Mouse (Mus musculus): Measurements from ENCODE around the gene Katnal1. TPM values are rescaled to one million over a fixed set of nuclear protein-coding genes. Genes with fewer than 3 reads are reported as not detected.

Katnal1 gene
- polyA plus RNA-seq, 1 experiment = 19.2 TPM

DNA sequence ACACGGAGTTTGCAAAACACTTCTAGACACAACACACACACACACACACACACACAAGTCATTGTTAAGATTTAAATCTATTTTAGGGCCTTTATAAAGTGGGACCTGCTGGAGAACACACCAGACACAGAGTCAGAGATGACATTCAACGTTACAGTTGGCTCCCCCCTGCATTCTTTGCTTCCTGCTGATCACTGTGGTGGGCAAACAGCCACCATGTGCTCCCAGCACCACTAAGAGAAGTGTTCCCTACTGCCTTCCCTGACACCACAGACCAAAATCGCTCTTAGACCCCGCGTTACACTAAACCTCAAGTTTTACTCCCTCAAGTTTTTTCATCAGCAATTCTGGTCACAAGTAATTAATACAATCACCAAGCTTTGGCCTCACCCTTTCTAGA is 39.1 kb upstream of the Katnal1 start:
- no peak for TF ChIP-seq POLR2A (IDR thresholded peaks at IDR 0.05; ENCODE audit: low read depth, low read length)
- TF ChIP-seq CTCF (IDR thresholded peaks at IDR 0.05; ENCODE audit: borderline replicate concordance, insufficient read depth, low read length) = no peak
- no peak overlapping the region for H3K27ac ChIP-seq (ENCODE audit: insufficient read depth, low read length)
- H3K4me3 ChIP-seq (ENCODE audit: insufficient read depth, low read length) = no peak overlapping the region
- H3K4me1 ChIP-seq (ENCODE audit: control insufficient read depth, insufficient read depth, low read length) = peaks cover 22% of the 10 kb centered on the region

DNA sequence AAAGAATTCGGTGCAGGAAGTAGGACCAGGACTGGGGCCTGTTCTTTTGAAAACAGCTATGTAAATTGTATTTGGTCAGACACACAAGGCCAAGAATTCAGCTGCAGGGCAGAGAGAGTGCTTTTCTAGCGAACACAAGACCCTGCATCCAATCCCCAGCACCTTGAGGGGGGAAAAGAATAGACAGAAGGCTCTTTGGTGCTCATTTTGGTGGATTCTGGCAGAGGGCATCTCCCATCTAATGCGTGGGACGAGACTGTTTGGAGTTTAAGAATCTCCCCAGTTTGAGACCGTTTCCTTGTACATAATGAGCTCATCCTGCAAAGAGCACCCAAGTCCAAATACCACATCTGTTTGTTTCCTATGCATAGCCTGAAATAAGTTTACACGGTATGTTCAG is 37.3 kb upstream of the Katnal1 start:
- TF ChIP-seq CTCF (IDR thresholded peaks at IDR 0.05; ENCODE audit: borderline replicate concordance, insufficient read depth, low read length) = no peak
- TF ChIP-seq POLR2A (IDR thresholded peaks at IDR 0.05; ENCODE audit: low read depth, low read length) = no peak
- Histone ChIP-seq H3K27ac (ENCODE audit: insufficient read depth, low read length) (peak overlapping the region; percentile 97), H3K4me3 (ENCODE audit: insufficient read depth, low read length) (no peak overlapping the region), H3K4me1 (ENCODE audit: control insufficient read depth, insufficient read depth, low read length) (peaks cover 20% of the 10 kb centered on the region)

DNA sequence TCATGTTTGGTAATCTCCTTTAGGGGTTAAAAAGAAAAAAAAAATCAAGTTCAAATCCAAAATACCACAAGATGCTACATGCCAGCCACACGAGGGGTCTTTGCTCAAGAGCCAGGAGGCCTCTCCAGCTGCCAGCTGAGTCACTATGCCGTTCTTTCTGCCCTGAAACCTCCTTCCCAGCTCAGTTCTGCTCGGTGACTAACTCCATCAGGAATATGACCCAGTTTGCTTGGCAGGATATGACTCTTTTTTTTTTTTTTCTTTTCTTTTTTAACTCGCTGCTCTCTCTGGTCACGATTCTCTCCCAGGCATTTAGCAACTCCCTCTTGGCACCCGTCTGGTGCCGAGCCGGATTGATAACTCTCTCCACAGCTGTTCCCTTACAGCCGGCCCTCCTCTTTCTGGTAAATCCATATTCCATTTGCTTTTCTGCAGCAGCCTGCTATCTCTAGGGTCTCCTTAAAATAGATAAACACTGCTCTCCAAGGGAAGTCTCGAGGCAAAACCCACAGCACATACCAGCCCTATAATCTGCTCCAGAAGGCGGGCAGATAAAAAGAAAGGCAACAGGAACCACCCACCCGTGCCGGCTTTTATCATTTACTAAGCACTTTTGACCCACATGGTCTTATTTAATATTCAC is 36.7 kb upstream of the Katnal1 start:
- Histone ChIP-seq H3K4me1 (ENCODE audit: control insufficient read depth, insufficient read depth, low read length) (peaks cover 20% of the 10 kb centered on the region), H3K4me3 (ENCODE audit: insufficient read depth, low read length) (no peak overlapping the region), H3K27ac (ENCODE audit: insufficient read depth, low read length) (peak overlapping the region; percentile 97)
- TF ChIP-seq CTCF (IDR thresholded peaks at IDR 0.05; ENCODE audit: borderline replicate concordance, insufficient read depth, low read length) (no peak), POLR2A (IDR thresholded peaks at IDR 0.05; ENCODE audit: low read depth, low read length) (no peak; the same call in 1 of the 2 replicates)

DNA sequence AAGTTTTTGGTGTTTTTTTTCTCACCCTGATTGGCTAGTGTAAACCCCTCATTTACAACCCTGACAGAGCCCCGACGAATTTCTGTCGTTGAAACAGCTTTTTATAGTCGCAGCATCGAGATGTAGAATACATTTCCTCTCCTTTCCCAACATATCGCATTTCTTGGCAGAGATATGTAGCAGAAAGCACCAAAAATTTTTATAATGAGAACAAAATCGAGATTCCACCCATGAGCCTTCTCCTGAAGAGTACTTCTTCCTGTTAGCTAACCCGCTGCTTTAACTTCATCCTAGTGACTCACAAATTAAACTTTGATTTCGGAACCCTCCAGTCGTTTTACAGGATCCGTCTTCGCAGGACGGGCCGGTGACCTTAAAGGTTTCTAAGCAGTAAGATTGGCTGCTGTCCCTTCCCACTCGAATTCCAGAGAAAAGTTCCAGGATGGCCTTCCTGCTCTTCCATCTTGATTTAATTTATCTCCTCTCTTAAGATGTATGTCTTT is 36.0 kb upstream of the Katnal1 start:
- Histone ChIP-seq H3K4me1 (ENCODE audit: control insufficient read depth, insufficient read depth, low read length) (peaks cover 20% of the 10 kb centered on the region), H3K27ac (ENCODE audit: insufficient read depth, low read length) (peak overlapping the region; percentile 97)
- TF ChIP-seq CTCF (IDR thresholded peaks at IDR 0.05; ENCODE audit: borderline replicate concordance, insufficient read depth, low read length) (no peak), POLR2A (IDR thresholded peaks at IDR 0.05; ENCODE audit: low read depth, low read length) (no peak; the same call in 1 of the 2 replicates)

DNA sequence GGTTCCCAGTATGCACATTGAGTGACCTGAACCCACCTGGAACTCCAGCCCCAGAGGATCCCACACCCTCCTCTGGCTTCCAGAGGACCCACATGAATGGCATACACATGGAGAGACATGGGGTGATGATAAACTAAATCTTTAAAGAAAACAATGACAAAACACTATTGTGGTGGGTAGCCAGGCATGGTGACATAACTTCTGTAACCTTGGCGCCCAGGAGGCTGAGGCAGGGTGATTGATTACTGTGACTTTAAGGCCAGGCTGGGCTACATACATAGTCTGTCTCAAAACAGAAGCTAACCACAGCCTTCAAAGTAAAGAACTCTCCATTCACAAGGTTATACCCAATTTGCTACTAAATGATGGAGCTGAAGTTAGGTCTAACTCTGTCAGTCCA is 35.1 kb upstream of the Katnal1 start:
- TF ChIP-seq POLR2A (IDR thresholded peaks at IDR 0.05; ENCODE audit: low read depth, low read length) (no peak), CTCF (IDR thresholded peaks at IDR 0.05; ENCODE audit: borderline replicate concordance, insufficient read depth, low read length) (no peak)
- H3K4me1 ChIP-seq (ENCODE audit: control insufficient read depth, insufficient read depth, low read length) = peaks cover 20% of the 10 kb centered on the region
- no peak overlapping the region for H3K4me3 ChIP-seq (ENCODE audit: insufficient read depth, low read length)
- peak overlapping the region; percentile 97 for H3K27ac ChIP-seq (ENCODE audit: insufficient read depth, low read length)

More for the DNA sequence above, 36.0 kb upstream of the Katnal1 start:
- no peak overlapping the region for H3K4me3 ChIP-seq (ENCODE audit: insufficient read depth, low read length)

DNA sequence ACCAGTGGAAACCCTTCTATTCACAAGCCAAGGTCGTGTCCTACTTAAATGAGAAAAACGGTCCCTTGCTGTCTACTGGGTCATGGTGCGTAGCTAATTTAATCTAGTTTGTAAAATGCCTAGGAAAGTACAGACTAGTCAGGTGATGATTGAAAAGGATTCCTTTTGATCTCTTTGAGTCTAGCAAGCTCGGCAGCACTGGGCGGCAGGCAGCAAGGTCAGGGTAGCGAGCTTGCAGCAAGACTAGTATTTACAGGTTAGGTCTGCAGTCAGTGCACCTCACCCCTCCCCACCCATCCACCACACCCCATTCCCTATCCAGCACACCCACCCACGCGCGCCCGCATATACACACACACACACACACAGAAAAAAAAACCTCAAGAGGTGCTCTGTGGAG is 31.1 kb upstream of the Katnal1 start:
- Histone ChIP-seq H3K27ac (ENCODE audit: insufficient read depth, low read length) (no peak overlapping the region), H3K4me3 (ENCODE audit: insufficient read depth, low read length) (no peak overlapping the region), H3K4me1 (ENCODE audit: control insufficient read depth, insufficient read depth, low read length) (peaks cover 9% of the 10 kb centered on the region)
- TF ChIP-seq POLR2A (IDR thresholded peaks at IDR 0.05; ENCODE audit: low read depth, low read length) (no peak), CTCF (IDR thresholded peaks at IDR 0.05; ENCODE audit: borderline replicate concordance, insufficient read depth, low read length) (no peak)

DNA sequence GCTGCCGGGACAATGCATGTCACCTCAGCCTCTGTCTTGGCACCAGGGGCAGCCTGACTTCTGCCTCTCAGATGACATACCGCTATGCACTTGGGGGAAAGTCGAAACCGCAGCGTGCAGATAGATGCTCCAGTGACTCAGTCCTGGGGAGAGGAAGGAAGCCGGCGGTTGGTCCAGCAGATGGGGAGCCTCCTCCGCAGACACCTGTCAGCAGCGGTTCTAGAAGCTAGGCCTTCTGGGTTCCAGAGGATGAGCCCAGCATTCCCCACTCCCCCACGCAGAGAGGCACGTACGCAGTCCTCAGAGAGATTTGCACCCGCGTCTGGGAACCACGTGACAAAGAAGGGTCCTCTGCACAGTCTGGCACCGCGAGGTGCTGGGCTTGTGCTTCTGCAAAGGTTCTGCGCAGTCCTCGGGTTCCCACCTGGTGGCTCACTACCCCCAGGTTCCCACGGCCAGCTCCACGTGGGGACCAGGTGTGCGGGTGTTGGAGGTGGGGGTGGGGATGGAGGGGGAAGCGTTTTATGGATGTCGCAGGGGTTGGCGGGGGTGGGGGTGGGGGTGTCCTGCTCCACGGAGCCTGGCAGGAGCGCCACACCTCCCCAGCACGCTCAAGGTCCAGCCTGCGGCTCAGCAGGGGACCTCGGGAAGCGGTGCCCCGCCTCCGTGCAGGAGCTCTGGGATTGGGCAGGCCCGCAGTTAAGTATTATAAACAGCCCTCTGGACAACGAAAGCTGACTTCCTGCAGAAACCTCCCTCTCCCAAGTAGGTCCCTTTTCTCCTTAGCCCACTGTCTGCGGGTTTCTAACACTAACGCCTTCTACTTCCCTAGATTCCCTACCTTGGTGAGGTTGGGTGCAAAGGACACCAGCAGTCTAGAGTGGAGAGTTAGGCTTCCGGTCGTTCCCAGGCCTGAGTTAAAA is 30.2 kb upstream of the Katnal1 start:
- peak; percentile 49; the same call in 1 of the 2 replicates for TF ChIP-seq POLR2A (IDR thresholded peaks at IDR 0.05; ENCODE audit: low read depth, low read length)
- TF ChIP-seq CTCF (IDR thresholded peaks at IDR 0.05; ENCODE audit: borderline replicate concordance, insufficient read depth, low read length) = no peak
- H3K27ac ChIP-seq (ENCODE audit: insufficient read depth, low read length) = no peak overlapping the region
- peaks cover 5% of the 10 kb centered on the region; the same call in 1 of the 2 replicates for H3K4me1 ChIP-seq (ENCODE audit: control insufficient read depth, insufficient read depth, low read length)
- no peak overlapping the region for H3K4me3 ChIP-seq (ENCODE audit: insufficient read depth, low read length)

DNA sequence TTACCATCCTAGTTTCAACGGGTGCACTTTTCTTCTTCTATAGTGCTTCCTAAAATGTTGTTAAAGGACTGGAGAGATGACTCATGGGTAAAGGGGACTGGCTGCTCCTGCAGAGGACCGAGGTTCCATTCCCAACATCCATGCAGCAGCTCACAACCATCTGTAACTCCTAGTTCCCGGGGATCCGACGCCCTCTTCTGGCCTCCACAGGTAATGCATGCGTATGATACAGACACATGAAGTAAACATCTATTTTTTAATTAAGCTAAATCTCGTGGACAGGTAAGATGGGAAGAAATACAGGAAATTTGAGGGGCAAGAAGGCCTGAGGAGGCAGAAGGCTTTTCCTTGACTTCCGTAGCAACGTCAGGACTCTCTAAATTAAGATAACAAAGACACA is 29.2 kb upstream of the Katnal1 start:
- Histone ChIP-seq H3K27ac (ENCODE audit: insufficient read depth, low read length) (no peak overlapping the region), H3K4me3 (ENCODE audit: insufficient read depth, low read length) (no peak overlapping the region), H3K4me1 (ENCODE audit: control insufficient read depth, insufficient read depth, low read length) (no peaks in the 10 kb centered on the region)
- no peak for TF ChIP-seq CTCF (IDR thresholded peaks at IDR 0.05; ENCODE audit: borderline replicate concordance, insufficient read depth, low read length)
- TF ChIP-seq POLR2A (IDR thresholded peaks at IDR 0.05; ENCODE audit: low read depth, low read length) = no peak

DNA sequence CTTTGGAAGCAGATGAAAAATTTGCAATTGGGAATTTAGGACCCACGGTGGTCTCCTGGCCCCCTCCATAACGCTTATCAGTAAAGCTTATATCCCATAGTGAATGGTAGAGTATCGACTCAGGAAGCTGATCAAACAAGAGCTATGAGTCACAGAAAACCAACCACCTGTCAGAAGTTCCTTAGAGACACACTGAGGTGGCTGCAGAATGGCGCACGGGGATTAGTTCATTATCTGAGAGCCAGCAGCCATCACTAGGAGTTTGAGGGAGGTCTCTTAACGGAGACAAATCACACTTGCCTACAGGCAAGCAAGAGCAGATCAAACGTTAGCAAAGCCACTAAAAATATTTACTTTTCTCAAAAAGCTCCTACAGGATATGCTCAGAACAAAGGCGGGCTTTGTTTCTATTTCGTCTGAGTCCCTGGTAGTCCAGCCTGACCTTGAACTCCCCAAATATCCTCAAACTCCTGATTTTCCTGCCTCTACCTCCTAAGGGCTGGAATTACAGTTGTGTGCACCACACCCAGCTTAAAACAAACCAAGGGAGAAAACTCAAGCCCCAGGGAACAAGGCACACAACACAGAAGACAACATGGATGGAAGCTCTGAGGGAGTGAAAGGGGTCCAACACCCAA is 27.9 kb upstream of the Katnal1 start:
- TF ChIP-seq CTCF (IDR thresholded peaks at IDR 0.05; ENCODE audit: borderline replicate concordance, insufficient read depth, low read length) (no peak), POLR2A (IDR thresholded peaks at IDR 0.05; ENCODE audit: low read depth, low read length) (no peak)
- H3K27ac ChIP-seq (ENCODE audit: insufficient read depth, low read length) = no peak overlapping the region
- H3K4me1 ChIP-seq (ENCODE audit: control insufficient read depth, insufficient read depth, low read length) = no peaks in the 10 kb centered on the region
- H3K4me3 ChIP-seq (ENCODE audit: insufficient read depth, low read length) = no peak overlapping the region
